Mouse (Mus musculus) kidney, adult 18-20 months (tissue): Measurements from ENCODE around the gene Pgbd5.
"Not testable (repeated sequence)": the region's sequence is repeated elsewhere in the genome, so short reads cannot be mapped to it uniquely, and the experiment has no call there.

Experiments used
- DNase-seq: peaks from one replicate; pipeline ENCODE4 v3.0.0; 2021

Gene Pgbd5

DNA sequence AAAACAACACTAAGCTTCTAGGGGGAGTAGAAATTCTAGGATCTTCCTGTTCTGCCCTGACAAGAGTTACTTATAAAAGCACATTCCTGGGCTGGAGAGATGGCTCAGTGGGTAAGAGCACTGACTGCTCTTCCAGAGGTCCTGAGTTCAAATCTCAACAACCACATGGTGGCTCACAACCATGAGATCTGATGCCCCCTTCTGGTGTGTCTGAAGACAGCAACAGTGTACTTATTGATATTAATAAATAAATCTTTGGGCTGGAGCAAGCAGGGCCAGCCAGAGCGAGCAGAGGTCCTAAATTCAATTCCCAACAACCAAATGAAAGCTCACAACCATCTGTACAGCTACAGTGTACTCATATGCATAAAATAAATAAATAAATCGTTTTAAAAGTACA is 10.7 kb downstream of the Pgbd5 start:
- DNase-seq, result not testable (repeated sequence)

DNA sequence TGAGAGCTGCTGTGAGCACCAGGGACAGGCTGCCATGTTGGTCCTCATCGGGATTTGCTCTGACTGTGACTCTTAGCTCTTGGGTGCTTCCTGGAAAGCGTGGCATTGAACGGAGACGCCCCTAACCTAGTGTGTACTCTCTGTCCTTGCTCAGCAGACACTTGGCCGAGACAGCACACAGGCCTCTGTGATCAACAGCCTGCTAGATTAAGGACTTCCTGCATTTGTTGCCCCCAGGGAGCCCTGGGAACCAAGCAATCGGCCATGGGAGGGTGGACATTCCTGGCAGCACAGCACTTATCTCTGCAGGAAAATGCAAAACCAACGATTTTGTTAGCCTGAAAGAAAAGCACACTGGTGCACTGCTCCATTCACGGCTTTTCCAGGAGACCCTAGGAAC is 18.0 kb downstream of the Pgbd5 start:
- no peak for DNase-seq

DNA sequence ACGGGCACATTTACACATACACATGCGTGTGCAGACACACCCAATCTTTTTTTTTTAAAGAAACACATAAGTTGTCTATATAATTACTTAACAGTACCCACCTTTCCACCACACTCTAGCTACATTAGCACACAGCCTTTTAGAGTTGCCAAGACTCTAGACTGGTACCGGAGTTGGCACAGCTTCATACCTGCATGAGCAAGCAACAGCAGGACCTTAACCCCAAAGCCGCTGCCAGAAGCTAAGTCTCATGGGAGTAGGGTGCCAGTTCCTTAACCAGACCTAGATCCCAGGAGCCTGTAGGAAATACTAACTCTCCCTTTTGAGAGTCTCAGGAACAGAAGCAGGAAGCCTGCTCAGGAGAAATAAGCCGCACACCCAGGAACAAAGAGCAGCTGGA is 20.5 kb downstream of the Pgbd5 start:
- DNase-seq, result peak; percentile 42

DNA sequence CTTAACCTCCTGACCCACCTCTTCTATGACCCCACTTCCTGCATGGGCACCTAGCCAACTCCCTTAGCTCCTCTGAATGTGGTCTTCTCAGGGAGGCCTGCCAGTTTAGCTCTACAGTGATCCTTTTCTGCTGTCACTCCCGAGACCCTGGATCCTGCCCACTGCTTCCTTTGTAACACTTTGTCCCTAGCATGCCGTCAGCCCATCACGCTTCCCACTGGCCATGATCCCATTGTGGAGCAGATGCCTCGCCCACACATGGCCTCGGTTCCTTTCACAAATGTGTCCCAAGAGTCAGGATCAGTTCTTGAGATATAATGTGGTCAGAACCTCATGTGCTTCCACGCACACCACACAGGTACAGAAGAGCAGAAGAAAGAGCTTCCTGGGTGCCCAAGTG is 21.3 kb downstream of the Pgbd5 start:
- no peak for DNase-seq

DNA sequence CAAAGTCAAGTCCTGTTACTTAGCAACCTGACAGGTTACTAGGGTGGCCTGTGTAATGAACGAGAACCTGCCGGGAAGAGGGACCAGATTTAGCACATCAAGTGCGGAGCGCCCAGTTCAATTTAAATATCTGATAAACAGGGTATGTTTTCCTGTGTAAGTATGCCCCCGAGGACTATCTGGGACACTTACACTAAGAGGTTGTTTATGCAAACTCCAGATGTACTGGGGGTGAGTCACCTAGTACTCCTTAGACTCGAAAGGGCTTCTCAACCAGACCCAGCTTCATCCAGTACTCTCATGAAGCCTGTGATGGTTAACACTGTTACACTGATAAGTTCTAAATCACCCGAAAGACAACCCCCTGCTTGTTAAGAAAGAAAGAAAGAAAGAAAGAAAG is 22.8 kb downstream of the Pgbd5 start:
- no peak for DNase-seq

DNA sequence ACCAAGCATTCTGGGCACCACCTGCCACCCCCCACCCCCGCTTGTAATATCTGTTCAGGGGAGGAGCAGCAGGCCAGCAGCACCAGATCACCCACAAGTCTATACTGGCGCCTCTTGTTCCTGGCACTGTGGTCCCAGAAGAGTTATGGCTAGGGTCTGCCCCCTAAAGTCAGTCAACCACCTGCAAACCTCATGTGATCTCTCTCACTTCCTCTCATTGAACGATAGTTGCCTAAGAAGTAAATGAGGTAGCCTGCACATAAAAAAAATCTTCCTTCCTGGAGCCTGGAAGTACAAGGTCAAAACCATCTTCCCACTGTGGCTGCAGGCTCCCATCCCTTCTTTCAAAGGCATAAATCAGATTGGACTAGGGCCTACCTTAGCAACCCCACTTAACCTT is 23.7 kb downstream of the Pgbd5 start:
- no peak for DNase-seq

DNA sequence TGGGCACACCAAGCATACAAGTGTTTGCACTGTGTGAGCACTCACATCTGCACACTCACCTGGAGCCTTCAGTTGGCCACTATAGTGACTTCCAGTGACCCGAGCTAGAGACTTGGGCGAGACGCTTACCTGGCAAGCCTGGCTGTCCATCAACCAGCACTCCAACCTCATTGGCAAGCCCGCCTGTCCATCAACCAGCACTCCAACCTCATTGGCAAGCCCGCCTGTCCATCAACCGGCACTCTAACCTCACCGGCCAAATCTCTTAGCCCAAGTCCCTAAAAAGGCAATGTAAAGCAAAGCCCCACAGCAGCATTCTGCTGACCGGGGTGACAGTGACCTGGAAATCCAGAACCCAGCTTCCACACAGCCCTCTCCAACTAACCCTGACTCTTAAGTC is 24.5 kb downstream of the Pgbd5 start:
- DNase-seq, result peak; percentile 36

DNA sequence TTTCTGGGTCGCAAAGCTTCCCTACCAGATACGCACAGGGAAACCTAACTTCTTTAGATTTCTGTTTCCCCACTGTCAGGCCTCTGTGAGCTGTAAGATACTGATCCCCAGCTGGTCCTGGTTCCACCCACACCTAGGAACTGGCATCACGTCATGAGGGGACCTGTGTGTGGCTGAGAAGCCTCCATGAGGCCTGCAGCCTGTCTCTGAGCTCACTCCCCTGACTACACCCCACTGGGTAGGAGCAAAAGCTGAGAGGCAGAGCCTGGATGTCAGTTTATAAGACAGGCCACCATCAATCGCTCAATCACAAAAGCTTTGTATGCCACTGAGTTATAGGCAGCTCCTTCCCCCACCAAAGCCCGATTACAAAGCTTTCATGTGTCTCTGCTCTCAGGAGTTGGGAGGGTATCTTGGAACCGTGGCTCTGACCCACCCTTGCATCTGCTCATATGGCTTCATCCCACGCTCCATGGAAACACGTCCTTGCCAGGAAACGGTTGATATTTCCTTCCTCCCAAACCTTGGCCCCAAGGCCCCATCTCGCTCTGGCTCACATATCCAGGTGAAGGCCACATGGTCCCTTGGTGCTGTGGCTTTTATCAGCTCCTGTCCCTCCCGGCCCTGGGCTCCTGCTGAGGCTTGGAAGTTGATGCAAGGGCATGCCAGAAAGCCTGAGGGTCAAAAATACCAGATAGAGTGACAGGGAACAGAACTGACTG is 26.1 kb downstream of the Pgbd5 start:
- DNase-seq, result no peak

DNA sequence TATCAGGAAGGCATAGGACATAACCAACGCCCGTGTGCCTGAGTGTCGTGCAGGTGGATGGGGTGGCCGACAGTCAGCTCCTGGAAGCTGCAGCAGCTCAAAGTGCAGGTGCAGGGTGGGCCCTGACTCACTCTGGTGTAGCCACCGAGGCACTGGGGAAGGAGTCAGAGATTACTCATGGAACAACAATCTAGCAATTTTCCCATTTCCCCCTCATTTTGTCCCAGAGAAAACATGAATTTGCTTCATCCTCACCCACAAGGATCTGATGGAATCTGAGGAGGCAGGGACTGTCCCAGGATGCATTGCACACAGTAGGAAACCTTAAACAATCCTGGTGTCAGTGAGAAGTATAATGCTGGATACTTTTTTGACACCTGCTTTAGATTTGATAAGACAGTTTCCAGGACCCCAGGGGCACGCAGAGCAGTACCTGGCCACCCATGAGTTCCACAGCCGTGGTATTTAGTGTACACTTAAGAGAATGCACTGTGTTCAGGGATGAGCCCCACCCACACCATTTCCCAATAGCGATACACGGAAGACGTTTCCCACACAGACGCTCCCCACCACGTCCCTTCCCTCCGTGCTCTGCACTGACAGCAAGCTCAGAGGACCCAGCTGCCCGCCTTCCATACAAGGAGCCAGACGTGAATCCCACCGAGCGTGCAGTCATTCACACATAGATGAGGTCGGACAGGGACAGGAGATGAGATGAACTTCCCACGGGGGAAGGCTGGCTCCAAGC is 26.8 kb downstream of the Pgbd5 start:
- DNase-seq, result no peak

DNA sequence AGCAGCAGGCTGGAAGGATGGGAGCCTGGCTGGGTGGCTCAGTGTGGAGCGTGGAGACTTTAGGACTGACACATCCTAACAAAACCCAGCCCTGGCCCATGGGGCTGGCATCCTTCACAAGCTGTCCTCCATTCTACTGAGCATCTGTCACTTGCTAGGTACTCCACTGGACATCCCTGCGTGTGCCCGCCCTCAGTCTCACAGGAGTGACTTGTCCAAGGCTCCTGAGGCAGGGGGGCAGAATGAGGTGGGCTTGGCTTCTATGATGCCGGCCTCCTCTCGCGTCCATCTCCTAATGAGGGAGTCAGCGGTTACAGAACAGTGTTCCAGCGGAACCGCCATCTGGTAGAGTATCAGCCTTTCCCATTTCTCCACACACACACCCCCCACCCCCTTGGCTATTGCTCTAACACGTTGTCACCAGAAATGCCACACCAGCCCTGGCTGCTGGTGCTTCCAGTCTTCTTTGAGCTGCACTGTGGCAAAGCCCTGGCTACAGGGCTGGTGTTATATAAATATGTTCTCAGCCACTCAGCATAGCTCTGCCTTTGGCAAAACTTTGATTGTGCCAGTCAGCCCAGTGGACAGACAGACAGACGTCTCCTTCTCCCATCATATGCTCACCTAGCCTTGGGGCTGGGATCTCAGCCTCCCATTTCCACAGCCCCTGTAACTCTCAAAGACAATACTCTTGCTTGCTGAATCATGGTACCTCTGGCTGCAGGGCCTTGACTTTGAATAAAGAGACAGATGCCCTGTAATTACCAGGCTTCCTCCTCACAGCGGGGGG is 34.8 kb downstream of the Pgbd5 start:
- DNase-seq, result no peak

DNA sequence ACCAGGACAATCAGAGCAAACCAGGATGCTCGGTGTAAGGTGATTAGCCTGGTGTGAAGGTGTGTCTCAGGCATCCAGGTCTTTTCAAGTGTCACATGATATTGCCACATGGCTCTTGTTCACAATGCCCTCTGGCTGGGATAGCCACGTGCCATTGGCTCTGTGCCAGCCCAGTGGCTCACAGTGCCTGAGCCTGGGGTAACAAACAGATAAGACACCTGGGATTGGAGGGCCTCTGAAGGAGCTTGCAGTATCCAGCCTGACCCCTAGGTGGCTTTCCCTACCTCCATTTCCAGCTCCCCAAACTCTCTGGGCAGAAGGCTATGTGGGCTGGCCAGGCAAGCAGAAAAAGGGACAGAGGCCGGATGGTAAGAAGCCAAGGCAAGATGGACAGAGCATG is 35.6 kb downstream of the Pgbd5 start:
- peak; percentile 59 for DNase-seq

DNA sequence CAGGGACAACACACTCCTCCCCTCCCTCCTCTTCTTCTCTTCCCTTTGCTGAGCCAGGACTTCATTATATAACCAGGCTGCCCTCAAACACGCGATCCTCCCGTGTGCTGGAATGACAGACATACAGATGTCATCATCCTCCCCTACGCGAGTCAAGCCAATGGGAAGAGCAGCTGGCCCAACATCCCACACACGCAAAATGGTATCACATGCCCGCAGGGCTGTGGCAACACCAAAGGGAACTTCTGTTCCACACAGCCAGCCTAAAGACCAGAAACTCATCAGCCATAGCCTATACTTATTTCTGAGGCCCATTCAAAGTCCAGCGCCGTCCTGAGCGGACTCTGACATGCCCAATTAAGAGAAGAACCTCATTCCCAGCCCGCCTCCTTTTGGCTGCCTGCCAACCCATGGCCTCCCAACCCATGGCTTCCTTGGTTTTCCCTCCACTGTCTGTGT is 40.0 kb downstream of the Pgbd5 start:
- peak; percentile 43 for DNase-seq

DNA sequence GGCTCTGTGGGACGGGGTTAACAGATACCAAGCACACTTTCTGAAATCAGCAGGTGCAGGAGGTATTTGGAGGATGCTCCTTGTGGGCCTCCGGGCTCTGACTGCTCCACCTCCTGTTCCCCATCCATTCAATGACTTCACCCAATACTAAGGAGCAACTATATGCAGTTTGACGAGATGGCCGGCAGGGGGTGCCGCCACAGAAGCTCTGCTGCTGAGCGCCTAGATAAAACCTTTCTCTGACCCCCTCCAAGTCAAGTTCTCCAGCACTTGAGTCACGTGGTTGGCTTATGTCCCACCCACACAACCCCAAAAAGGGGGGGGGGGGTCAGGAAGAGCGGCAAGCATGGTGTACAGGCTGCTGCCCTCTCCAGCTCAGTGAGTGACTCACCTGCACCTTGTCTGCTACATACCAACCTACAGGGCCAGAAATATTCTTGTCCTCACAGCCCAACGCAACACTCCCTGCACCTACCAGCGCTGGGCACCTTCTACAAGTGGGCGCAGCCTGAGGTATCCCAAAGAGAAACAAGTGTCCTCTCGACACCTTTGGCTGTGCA is 40.5 kb downstream of the Pgbd5 start:
- peak; percentile 27 for DNase-seq

DNA sequence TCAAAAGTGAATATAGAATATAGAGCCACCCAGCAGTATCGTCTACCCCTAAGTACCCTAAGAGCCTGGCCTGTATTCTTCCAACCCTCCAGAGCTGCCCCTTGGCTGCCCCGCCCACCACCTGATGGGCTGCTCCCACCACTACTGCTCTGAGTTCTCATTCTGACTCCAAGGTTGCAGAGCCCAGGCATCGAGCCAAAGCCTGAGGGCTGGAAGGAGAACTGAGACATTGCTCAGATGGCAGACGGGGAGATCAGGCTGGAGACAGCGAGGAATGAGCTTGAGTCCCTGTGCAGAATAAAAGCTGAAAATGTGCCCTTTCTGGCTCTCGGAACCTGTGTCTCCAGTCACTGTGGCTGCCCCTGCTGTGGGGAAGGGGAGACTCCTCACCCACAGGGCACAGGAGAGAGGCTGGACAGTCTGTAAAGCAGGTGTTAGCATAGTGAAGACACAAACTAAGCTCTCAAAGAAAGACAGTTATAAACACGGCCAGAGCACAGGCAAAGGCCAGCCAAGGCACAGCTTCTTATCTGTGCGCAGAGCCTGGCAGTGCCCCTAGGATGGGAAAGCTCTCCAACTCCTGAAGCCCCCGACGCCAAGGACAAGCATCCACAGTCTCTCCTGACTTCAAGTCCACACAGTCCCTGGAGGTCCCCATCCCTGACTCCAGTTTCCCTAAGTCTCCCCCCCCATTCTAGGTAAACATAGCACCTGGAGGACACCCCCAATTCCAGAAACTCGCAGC is 42.0 kb downstream of the Pgbd5 start:
- DNase-seq, result no peak

DNA sequence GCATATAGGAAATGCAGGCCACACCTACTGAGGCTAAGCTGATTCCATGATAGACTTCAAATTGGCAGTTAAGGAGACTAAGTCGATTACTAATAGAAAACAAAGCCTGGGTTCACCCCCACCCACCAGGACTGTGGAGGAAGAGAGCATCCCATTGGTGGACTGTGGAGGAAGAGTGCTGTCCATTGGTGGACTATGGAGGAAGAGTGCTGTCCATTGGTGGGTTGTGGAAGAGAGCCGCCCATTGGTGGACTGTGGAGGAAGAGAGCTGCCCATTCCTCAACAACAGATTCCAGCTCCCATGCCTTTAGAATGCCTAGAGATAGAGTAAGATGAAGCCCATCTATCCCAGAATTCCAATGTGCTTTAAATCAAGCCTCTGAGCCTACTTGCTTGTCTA is 42.9 kb downstream of the Pgbd5 start:
- no peak for DNase-seq

DNA sequence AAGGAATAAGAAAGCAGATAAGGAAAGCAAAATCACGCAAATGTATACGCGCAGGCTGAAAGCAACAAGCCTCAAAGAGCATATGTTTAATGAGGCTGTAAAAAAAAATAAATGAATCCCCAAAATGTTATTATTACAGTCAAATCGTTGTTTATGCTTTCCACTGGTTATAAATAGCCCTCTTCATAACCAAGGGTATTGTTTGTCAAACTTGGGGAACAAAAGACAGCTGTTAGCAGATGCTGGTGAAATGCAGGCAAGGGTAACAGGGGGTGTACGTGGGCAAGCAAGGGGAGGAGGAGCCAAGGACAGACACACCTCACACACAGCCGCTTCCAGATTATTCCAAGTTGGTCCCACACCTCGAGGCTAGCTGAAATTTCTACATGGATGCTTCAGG is 44.1 kb downstream of the Pgbd5 start:
- DNase-seq, result no peak

DNA sequence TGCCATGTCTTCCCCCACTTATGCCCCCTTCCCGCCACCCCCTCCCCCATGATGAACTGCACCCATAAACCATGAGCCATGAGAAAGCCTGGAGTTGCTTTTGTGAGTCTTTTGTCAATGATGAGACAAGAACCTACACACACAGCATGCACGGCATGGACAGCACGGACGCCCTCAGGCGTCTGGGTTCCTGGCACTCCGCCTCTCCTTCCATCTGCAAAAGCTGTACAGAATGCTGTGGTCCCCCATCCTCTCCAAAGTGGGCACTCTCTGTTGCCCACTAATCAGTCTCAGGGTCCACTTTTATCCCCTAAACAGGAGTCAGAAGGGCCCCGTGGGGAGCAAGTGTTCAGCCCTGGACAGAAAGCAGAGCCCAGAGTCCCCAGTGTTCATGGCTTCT is 44.5 kb downstream of the Pgbd5 start:
- DNase-seq, result no peak

DNA sequence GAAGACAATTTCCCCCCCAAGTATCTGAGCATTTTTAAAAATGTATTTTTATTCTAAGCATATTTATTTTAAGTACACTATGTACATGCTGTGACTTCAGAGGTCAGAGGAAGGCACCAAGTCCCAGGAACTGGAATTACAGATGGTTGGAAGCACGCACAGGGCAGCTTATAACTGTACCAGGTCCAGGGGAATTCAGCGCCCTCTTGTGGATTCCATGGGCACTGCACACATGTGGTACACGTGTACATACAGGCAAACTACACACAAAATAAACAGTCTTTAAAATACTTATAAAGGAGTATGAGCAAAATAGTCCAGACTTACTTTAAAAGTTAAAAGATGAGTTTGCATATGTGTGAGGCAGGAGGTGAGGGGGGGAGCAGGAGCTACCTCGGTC is 45.5 kb downstream of the Pgbd5 start:
- DNase-seq, result no peak

DNA sequence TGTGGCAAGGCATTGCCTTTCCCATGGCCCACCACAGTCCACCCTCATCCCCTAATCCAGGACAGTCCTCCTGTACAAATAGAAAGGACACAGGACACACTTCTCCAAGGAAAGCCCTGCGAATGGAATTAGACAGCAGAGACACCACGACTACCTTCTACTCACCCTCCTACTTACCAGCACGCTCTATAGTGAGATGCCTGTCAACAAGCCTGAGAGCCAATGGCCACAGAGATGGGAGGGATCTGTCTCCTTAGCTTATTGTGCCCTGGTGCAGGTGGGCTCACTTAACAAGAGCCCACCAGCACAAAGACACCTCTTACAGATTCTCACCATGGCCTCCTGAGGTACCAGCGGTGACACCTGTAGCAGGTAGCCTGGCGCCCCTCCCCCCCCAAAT is 46.4 kb downstream of the Pgbd5 start:
- DNase-seq, result no peak

DNA sequence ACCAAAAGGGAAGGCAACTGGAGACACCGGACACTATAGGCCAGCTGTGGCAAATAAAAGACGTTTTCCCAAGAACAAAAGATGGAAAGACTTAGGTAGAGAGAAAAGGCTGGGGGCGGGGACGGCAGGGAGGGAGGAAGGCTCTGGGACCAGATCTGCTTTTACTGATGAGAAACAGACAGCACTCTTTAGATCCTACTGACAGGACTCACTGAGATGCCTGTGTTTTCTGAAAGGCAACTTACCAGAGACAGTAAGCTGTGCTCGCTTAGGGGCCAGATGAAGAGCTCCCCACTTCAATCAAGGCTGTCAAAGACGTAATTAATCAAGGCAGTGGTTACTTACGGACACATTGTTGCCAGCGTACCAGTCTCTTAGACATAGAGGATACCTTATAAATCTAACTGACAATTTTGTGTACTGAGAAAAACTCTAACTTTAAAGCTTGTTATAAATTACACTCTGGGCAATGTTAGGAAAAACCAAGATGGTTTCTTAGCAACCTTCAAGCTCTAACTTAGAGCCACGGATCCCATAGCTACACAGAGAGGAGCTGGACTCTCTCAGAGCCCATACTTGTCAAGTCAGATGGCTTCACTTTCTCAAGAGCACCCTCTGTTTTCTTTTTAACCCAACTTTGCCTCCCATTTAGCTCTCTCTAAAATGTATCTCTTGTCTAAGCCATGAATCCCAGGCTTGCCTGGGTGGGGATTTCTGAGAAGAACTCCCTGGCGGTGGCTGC is 47.0 kb downstream of the Pgbd5 start:
- DNase-seq, result no peak

DNA sequence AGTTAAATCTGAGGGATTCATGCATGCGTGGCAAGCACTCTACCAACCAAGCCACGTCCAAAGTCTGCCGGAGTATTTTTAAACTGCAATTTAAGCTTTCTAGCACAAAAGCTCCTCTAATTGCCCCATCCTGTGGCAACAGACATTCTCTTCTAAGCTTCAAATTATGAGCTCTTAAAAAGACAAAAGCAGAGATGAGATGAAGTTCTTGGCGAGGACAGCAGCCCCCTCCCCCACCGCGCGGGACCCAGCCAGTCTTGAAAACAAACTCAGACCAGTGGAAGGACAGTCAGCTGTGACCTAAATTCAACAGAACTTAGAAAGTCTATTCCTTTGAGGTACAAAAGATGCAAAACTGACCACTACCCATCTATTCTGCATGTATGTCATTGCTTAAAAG is 48.3 kb downstream of the Pgbd5 start:
- no peak for DNase-seq

DNA sequence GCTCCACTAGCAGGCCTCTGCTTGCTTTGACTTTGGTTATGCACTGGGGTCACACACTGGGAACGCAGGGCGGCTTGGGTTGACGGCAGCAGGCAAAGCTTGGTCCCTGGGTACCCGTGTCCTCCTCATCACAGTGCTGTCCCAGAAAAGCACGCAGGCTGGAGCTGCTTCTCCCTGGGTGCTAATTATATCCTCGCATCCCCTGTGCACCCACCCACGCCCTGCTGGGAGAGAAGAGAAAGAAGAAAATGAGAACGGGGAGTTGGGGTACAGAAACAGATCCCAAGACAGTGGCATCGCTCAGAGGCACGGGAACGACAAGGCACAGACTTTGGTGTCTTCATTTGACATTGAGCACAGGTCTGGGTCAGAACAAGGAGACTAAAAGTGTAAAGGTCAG is 50.0 kb downstream of the Pgbd5 start:
- no peak for DNase-seq
